Mouse (Mus musculus): Measurements from ENCODE around the gene Ak8. TPM values are rescaled to one million over a fixed set of nuclear protein-coding genes. Genes with fewer than 3 reads are reported as not detected.

Ak8 gene
- polyA plus RNA-seq, 1 experiment from 2014 or later = 1.3 TPM

DNA sequence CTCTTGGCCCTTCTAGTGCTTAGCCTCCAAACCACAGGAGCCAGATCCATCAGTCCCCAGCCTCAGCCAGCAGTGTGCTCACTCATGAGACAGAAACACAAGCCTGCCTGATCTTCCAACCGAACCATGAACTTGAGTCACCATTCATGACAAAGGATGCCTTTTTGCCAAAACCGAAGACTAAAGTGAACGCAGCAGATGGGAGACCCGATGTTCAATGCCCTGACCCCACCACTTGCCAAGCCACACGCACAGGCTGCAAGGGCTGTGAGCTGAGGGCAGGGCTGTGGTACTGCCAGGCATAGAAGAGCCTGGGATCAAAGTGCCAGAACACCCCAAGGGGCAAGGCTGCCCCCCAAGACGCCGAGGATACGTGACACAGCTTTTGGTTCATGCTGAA is 13.1 kb downstream of the Ak8 start:
- H3K27ac ChIP-seq (ENCODE audit: low read depth, low read length) = no peak overlapping the region
- H3K4me2 ChIP-seq (replicated peaks; ENCODE audit: low read depth, low read length) = no peak overlapping the region
- WGBS = 85% methylated on average over 8 of the region's 8 CpGs

GRCm38 (mm10) chr2:28722419-28722818 is 22.5 kb downstream of the Ak8 start:
- no peak overlapping the region for H3K9ac ChIP-seq (ENCODE audit: low read depth, low read length)
- peaks cover under 1% of the 10 kb centered on the region; the same call in 1 of the 2 replicates for H3K4me1 ChIP-seq (replicated peaks; ENCODE audit: control insufficient read depth, insufficient read depth, low read length)
- 91% methylated on average over 8 of the region's 8 CpGs for WGBS
- H3K36me3 ChIP-seq (ENCODE audit: control insufficient read depth, insufficient read depth, low read length) = no peaks in the 10 kb centered on the region
- DNase-seq (ENCODE audit: low spot score) (no peak), ATAC-seq (ENCODE audit: low FRiP score) (no peak)
- no peaks in the 10 kb centered on the region for H3K27me3 ChIP-seq (ENCODE audit: control insufficient read depth, insufficient read depth, low read length)
- no peak overlapping the region for H3K4me3 ChIP-seq (ENCODE audit: low read depth, low read length)
- no peaks in the 10 kb centered on the region for H3K9me3 ChIP-seq (ENCODE audit: control insufficient read depth, low read length)
- no peak overlapping the region for H3K4me2 ChIP-seq (replicated peaks; ENCODE audit: low read depth, low read length)
- no peak overlapping the region for H3K27ac ChIP-seq (ENCODE audit: low read depth, low read length)

More for the DNA sequence above, 13.1 kb downstream of the Ak8 start:
- Histone ChIP-seq H3K9me3 (ENCODE audit: control insufficient read depth, low read length) (no peaks in the 10 kb centered on the region), H3K27me3 (ENCODE audit: control insufficient read depth, insufficient read depth, low read length) (no peaks in the 10 kb centered on the region), H3K4me1 (replicated peaks; ENCODE audit: control insufficient read depth, insufficient read depth, low read length) (no peaks in the 10 kb centered on the region), H3K4me3 (ENCODE audit: low read depth, low read length) (no peak overlapping the region), H3K36me3 (ENCODE audit: control insufficient read depth, insufficient read depth, low read length) (no peaks in the 10 kb centered on the region), H3K9ac (ENCODE audit: low read depth, low read length) (no peak overlapping the region)
- DNase-seq (ENCODE audit: low spot score) (no peak), ATAC-seq (ENCODE audit: low FRiP score) (no peak)

GRCm38 (mm10) chr2:28723912-28724311 is 23.9 kb downstream of the Ak8 start:
- Histone ChIP-seq H3K4me1 (replicated peaks; ENCODE audit: control insufficient read depth, insufficient read depth, low read length) (peaks cover 3% of the 10 kb centered on the region; the same call in 1 of the 2 replicates), H3K9me3 (ENCODE audit: control insufficient read depth, low read length) (no peaks in the 10 kb centered on the region), H3K9ac (ENCODE audit: low read depth, low read length) (no peak overlapping the region), H3K4me2 (replicated peaks; ENCODE audit: low read depth, low read length) (no peak overlapping the region), H3K27me3 (ENCODE audit: control insufficient read depth, insufficient read depth, low read length) (no peaks in the 10 kb centered on the region), H3K4me3 (ENCODE audit: low read depth, low read length) (no peak overlapping the region), H3K36me3 (ENCODE audit: control insufficient read depth, insufficient read depth, low read length) (no peaks in the 10 kb centered on the region), H3K27ac (ENCODE audit: low read depth, low read length) (no peak overlapping the region)
- DNase-seq (ENCODE audit: low spot score) (no peak), ATAC-seq (ENCODE audit: low FRiP score) (no peak)
- 75% methylated on average over 8 of the region's 9 CpGs for WGBS

DNA sequence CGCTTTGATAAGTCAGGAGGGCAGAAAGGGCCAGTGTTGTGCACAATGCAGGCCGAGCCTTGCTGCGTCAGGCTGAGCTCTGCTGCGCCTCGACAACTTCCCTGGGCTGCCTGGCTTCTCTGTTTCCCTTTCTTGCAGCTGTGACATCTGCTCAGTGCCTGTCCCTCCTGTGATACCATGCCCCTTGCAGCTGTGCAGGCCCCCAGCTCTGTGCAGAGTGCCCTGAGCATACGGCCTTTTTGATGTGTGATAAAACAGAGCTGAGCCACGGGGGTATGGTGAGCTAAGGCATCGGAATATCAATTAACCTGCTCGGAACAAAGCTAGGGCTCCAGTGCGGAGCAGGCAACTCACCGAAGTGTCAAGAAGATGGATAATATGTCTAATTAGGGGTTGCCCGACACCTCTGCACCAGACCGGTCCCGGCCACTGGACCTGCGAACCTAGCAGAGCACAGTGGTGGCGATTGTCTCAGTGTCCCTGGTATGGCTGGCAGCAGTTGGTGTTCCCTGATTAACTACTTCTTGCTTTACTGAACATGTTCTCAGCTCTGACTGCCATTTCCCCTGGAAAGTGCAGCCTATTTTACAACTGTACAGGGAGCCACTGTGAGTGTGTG is 27.9 kb downstream of the Ak8 start:
- no peaks in the 10 kb centered on the region for H3K27me3 ChIP-seq (ENCODE audit: control insufficient read depth, insufficient read depth, low read length)
- DNase-seq (ENCODE audit: low spot score) = peak; percentile 49
- H3K4me3 ChIP-seq (ENCODE audit: low read depth, low read length) = no peak overlapping the region
- H3K4me2 ChIP-seq (replicated peaks; ENCODE audit: low read depth, low read length) = no peak overlapping the region
- H3K36me3 ChIP-seq (ENCODE audit: control insufficient read depth, insufficient read depth, low read length) = no peaks in the 10 kb centered on the region
- ATAC-seq (ENCODE audit: low FRiP score) = peak; percentile 43; the same call in 1 of the 2 replicates
- H3K9me3 ChIP-seq (ENCODE audit: control insufficient read depth, low read length) = no peaks in the 10 kb centered on the region
- peak overlapping the region; percentile 12; the same call in 1 of the 2 replicates for H3K9ac ChIP-seq (ENCODE audit: low read depth, low read length)
- H3K4me1 ChIP-seq (replicated peaks; ENCODE audit: control insufficient read depth, insufficient read depth, low read length) = peaks cover 3% of the 10 kb centered on the region; the same call in 1 of the 2 replicates
- peak overlapping the region; percentile 62; the same call in 1 of the 2 replicates for H3K27ac ChIP-seq (ENCODE audit: low read depth, low read length)
- WGBS = 12% methylated on average over 16 of the region's 16 CpGs

- no peak for ATAC-seq (ENCODE audit: low FRiP score)
- H3K27me3 ChIP-seq (ENCODE audit: control insufficient read depth, insufficient read depth, low read length) = no peaks in the 10 kb centered on the region
- no peak overlapping the region for H3K9ac ChIP-seq (ENCODE audit: low read depth, low read length)
- no peak overlapping the region for H3K4me3 ChIP-seq (ENCODE audit: low read depth, low read length)
- no peak overlapping the region for H3K27ac ChIP-seq (ENCODE audit: low read depth, low read length)
- H3K9me3 ChIP-seq (ENCODE audit: control insufficient read depth, low read length) = no peaks in the 10 kb centered on the region
- H3K4me2 ChIP-seq (replicated peaks; ENCODE audit: low read depth, low read length) = no peak overlapping the region
- no peaks in the 10 kb centered on the region for H3K36me3 ChIP-seq (ENCODE audit: control insufficient read depth, insufficient read depth, low read length)
- H3K4me1 ChIP-seq (replicated peaks; ENCODE audit: control insufficient read depth, insufficient read depth, low read length) = peaks cover 3% of the 10 kb centered on the region; the same call in 1 of the 2 replicates
- no peak for DNase-seq (ENCODE audit: low spot score)
Observed at GRCm38 (mm10) chr2:28730676-28731075, 30.7 kb downstream of the Ak8 start.

DNA sequence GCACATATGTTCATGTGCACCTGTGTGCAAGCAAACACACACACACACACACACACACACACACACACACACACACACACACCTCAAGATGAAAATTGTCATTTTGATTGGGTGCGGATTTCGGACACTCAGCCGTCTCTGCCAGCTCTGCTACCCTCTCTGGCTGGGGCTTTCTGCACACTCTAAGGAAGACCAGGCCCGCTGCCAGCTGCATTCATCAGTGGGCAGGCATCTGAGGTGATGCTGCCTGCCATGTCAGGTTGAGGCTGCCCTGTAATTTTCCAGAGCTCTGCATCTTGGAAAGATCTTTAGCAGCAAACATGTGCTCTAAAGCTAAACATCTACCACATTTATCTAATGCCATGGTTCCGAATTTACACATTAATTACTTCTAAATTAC is 37.1 kb downstream of the Ak8 start:
- 88% methylated on average over 5 of the region's 5 CpGs for WGBS
- no peaks in the 10 kb centered on the region for H3K9me3 ChIP-seq (ENCODE audit: control insufficient read depth, low read length)
- H3K4me2 ChIP-seq (replicated peaks; ENCODE audit: low read depth, low read length) = no peak overlapping the region

DNA sequence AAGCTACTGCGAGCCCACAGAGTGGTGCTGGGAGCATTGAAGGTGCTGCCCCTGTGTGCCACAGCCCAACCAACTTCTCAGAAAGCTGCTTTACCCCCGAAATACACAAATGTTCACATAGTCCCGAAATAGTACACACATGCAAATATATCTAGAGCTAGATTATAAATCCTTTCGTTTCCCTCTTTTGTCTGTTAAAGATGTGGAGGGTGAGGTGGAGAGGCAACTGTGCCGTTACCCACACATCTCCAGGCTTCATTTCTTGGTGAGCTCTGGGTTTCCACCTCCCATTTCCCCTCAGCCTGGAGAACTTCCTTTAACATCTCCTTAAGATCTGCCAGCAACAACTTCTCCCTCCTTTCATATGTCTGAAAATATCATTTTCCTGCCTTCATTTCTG is 40.2 kb downstream of the Ak8 start:
- no peak overlapping the region for H3K4me3 ChIP-seq (ENCODE audit: low read depth, low read length)
- no peaks in the 10 kb centered on the region for H3K4me1 ChIP-seq (replicated peaks; ENCODE audit: control insufficient read depth, insufficient read depth, low read length)
- WGBS = 90% methylated on average over 5 of the region's 5 CpGs
- H3K9ac ChIP-seq (ENCODE audit: low read depth, low read length) = no peak overlapping the region
- no peaks in the 10 kb centered on the region for H3K27me3 ChIP-seq (ENCODE audit: control insufficient read depth, insufficient read depth, low read length)
- no peaks in the 10 kb centered on the region for H3K9me3 ChIP-seq (ENCODE audit: control insufficient read depth, low read length)
- H3K36me3 ChIP-seq (ENCODE audit: control insufficient read depth, insufficient read depth, low read length) = no peaks in the 10 kb centered on the region
- no peak overlapping the region for H3K27ac ChIP-seq (ENCODE audit: low read depth, low read length)
- DNase-seq (ENCODE audit: low spot score) = no peak
- no peak for ATAC-seq (ENCODE audit: low FRiP score)
- no peak overlapping the region for H3K4me2 ChIP-seq (replicated peaks; ENCODE audit: low read depth, low read length)

More for the DNA sequence above, 37.1 kb downstream of the Ak8 start:
- no peaks in the 10 kb centered on the region for H3K4me1 ChIP-seq (replicated peaks; ENCODE audit: control insufficient read depth, insufficient read depth, low read length)
- no peak for ATAC-seq (ENCODE audit: low FRiP score)
- no peak overlapping the region for H3K27ac ChIP-seq (ENCODE audit: low read depth, low read length)
- H3K36me3 ChIP-seq (ENCODE audit: control insufficient read depth, insufficient read depth, low read length) = no peaks in the 10 kb centered on the region
- no peak overlapping the region for H3K4me3 ChIP-seq (ENCODE audit: low read depth, low read length)
- no peaks in the 10 kb centered on the region for H3K27me3 ChIP-seq (ENCODE audit: control insufficient read depth, insufficient read depth, low read length)
- no peak overlapping the region for H3K9ac ChIP-seq (ENCODE audit: low read depth, low read length)
- no peak for DNase-seq (ENCODE audit: low spot score)

DNA sequence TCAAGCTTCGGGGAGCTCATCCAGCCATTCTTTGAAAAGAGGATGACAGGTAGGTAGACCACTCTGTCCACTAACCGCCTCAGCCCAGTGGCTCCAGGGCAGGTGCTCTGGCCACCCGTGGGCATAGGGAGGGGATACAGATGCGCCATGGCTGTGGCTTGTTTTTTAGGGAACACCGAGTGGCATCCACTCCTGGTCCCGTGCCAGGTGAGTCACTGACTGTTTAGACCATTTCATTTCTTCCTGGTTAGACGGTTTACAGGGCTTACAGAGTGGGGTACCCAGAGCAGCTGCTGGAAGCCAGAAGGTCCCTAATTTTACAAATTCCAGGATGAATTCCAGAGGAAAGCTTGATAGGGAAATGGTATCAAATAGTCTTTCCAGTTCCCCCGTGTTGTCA is 42.7 kb downstream of the Ak8 start:
- H3K4me3 ChIP-seq (ENCODE audit: low read depth, low read length) = no peak overlapping the region
- H3K27me3 ChIP-seq (ENCODE audit: control insufficient read depth, insufficient read depth, low read length) = no peaks in the 10 kb centered on the region
- H3K27ac ChIP-seq (ENCODE audit: low read depth, low read length) = no peak overlapping the region
- no peaks in the 10 kb centered on the region for H3K9me3 ChIP-seq (ENCODE audit: control insufficient read depth, low read length)
- H3K9ac ChIP-seq (ENCODE audit: low read depth, low read length) = no peak overlapping the region
- DNase-seq (ENCODE audit: low spot score) (no peak), ATAC-seq (ENCODE audit: low FRiP score) (no peak)
- no peaks in the 10 kb centered on the region for H3K4me1 ChIP-seq (replicated peaks; ENCODE audit: control insufficient read depth, insufficient read depth, low read length)
- H3K36me3 ChIP-seq (ENCODE audit: control insufficient read depth, insufficient read depth, low read length) = no peaks in the 10 kb centered on the region
- no peak overlapping the region for H3K4me2 ChIP-seq (replicated peaks; ENCODE audit: low read depth, low read length)
- 83% methylated on average over 8 of the region's 8 CpGs for WGBS

DNA sequence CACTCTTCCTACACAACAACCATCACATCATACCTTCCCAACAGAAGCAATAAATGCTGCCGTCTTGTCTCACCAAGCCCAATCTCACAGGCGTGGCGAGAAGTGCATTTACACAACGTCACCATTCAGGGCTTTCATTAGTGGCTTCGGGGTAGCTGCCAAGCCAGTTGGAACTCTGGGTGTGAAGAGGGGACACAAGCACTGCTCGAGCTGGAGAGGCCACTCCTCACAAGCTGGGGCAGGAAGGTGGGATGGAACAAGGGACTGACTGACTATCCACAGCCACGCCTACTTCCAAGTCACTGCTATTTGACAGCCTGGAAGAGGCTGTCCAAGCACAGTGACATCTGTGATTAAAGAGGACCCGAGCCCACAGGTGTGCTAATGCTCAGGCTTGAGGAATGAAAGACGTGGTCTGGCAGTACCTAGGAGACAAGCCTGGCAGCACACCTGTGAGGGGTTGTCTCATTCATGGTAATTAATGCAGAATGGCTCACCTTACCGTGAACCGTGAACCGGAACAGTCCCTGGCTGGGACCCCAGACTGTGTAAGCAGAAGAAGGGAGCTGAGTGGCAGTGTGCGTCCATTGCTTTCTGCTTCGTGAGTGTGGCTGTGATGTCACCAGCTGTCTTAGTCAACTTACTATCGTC is 46.8 kb downstream of the Ak8 start:
- Histone ChIP-seq H3K9me3 (ENCODE audit: control insufficient read depth, low read length) (no peaks in the 10 kb centered on the region), H3K36me3 (ENCODE audit: control insufficient read depth, insufficient read depth, low read length) (no peaks in the 10 kb centered on the region), H3K4me2 (replicated peaks; ENCODE audit: low read depth, low read length) (no peak overlapping the region), H3K4me3 (ENCODE audit: low read depth, low read length) (no peak overlapping the region), H3K27me3 (ENCODE audit: control insufficient read depth, insufficient read depth, low read length) (peaks cover 7% of the 10 kb centered on the region; the same call in 1 of the 2 replicates), H3K27ac (ENCODE audit: low read depth, low read length) (no peak overlapping the region), H3K4me1 (replicated peaks; ENCODE audit: control insufficient read depth, insufficient read depth, low read length) (peaks cover 2% of the 10 kb centered on the region; the same call in 1 of the 2 replicates), H3K9ac (ENCODE audit: low read depth, low read length) (no peak overlapping the region)
- ATAC-seq (ENCODE audit: low FRiP score) (no peak), DNase-seq (ENCODE audit: low spot score) (no peak)
- WGBS = 80% methylated on average over 15 of the region's 15 CpGs
